Mouse (Mus musculus) G1E (cell line): ENCODE measurements at regions not wholly inside any gene's neighbourhood (a gene's known extent, or its start where the extent isn't known, plus 50 kb on each side); places are given as distances from the start of the nearest gene placed in this dataset.

Experiments used
- CTCF ChIP-seq: IDR thresholded peaks from 2 replicates; pipeline ENCODE4 v1.5.1; 2012; ENCODE audit warnings: low read depth, low read length, inconsistent platforms, mixed read lengths
- GATA1 ChIP-seq: IDR thresholded peaks from 2 replicates; pipeline ENCODE4 v1.6.1; 2012; ENCODE audit warnings: borderline replicate concordance, low read length, inconsistent platforms, mixed read lengths
- GATA2 ChIP-seq: IDR thresholded peaks from 2 replicates; pipeline ENCODE4 v1.6.1; 2012; ENCODE audit warnings: low read depth, low read length, inconsistent platforms, borderline replicate concordance

- TF ChIP-seq CTCF (no peak), GATA1 (no peak), GATA2 (no peak)
Measured at GRCm38 (mm10) chr1:61289552-61289951, 311.8 kb downstream of the Icos start.
